Mouse (Mus musculus) embryonic facial prominence, embryonic 15.5 days (tissue): Measurements from ENCODE around the gene Fbxo31. TPM values are rescaled to one million over a fixed set of nuclear protein-coding genes. Genes with fewer than 3 reads are reported as not detected.

Experiments used
- ATAC-seq: fragments of 200-750 bp; cut with Nextera tagmentation; 2 replicates; pipeline ENCODE4 v1.8.0; 2017; ENCODE audit warnings: low read depth, moderate TSS enrichment; ENCODE audit not compliant: insufficient number of reproducible peaks, low FRiP score, low TSS enrichment
- H3K27ac ChIP-seq: fragments of 300-500 bp; sonication (generic); replicated peaks from 2 replicates; pipeline ENCODE4 v1.5.1; 2015; ENCODE audit warnings: mild to moderate bottlenecking, inconsistent platforms
- H3K27me3 ChIP-seq: fragments of 300-500 bp; sonication (generic); 2 replicates; pipeline ENCODE4 v1.6.1; 2015; ENCODE audit warnings: inconsistent platforms
- H3K36me3 ChIP-seq: fragments of 300-500 bp; sonication (generic); 2 replicates; pipeline ENCODE4 v1.6.1; 2015; ENCODE audit warnings: mild to moderate bottlenecking, inconsistent platforms
- H3K4me1 ChIP-seq: fragments of 300-500 bp; sonication (generic); 2 replicates; pipeline ENCODE4 v1.6.1; 2015; ENCODE audit warnings: inconsistent platforms
- H3K4me2 ChIP-seq: fragments of 300-500 bp; sonication (generic); replicated peaks from 2 replicates; pipeline ENCODE4 v1.6.1; 2015; ENCODE audit warnings: mild to moderate bottlenecking, inconsistent platforms
- H3K4me3 ChIP-seq: fragments of 300-500 bp; sonication (generic); replicated peaks from 2 replicates; pipeline ENCODE4 v1.5.1; 2015; ENCODE audit warnings: mild to moderate bottlenecking, inconsistent platforms
- H3K9ac ChIP-seq: fragments of 300-500 bp; sonication (generic); 2 replicates; pipeline ENCODE4 v1.6.1; 2015; ENCODE audit warnings: inconsistent platforms
- H3K9me3 ChIP-seq: fragments of 300-500 bp; sonication (generic); replicated peaks from 2 replicates; pipeline ENCODE4 v1.6.1; 2016; ENCODE audit warnings: inconsistent platforms
- WGBS: fragments of 180-500 bp; shearing (Covaris S2); methylation state at CpG from one replicate; pipeline ENCODE4 v1.1.7; 2015; 5-methylcytosine and 5-hydroxymethylcytosine counted together
- polyA plus RNA-seq: library from polyadenylated mRNA; unstranded; fragments of >200 nt; fragmentation: Nextera tagmentation; extraction: Ambion mirVana; gene quantifications from 2 replicates; pipeline ENCODE4 v1.2.1, GENCODE M21; 2015

The Fbxo31 gene
- polyA plus RNA-seq, result 16.4 and 18.0 TPM in 2 replicates

- peak; percentile 90 for ATAC-seq
- Histone ChIP-seq H3K36me3 (no peaks in the 10 kb centered on the region), H3K27me3 (no peaks in the 10 kb centered on the region), H3K9ac (peak within 1 kb of the TSS; percentile 79), H3K4me3 (peak within 1 kb of the TSS; percentile 95), H3K9me3 (no peaks in the 10 kb centered on the region), H3K27ac (peak within 1 kb of the TSS; percentile 66), H3K4me1 (peaks cover 17% of the 10 kb centered on the region), H3K4me2 (peak within 1 kb of the TSS; percentile 82)
- under 1% methylated on average over 63 of the region's 63 CpGs for WGBS
Observed at GRCm38 (mm10) chr8:121578676-121579451, at the start of gene Fbxo31. Gene Fbxo31, minus strand, starts transcription at chr8:121578806.

DNA sequence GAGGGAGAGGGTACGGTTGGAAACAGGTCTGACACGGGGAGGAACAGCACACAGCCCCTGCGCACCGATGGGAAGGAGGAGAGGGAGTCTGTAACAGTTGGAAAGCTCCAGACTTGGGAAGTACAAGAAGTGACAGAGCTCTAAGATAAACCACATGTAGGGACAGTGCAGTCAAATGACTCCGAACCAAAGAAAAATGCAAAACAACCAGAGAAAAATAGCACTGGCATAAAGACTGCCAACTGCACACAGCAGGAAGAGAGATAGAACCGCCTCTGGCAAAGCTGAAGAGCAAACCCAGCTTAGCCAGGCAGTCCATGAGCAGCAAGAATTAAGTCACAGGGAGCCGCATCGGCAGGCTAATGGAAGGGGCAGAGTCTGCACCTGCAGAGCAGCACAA is 44.4 kb upstream of the Fbxo31 start:
- H3K27me3 ChIP-seq, result no peaks in the 10 kb centered on the region
- peaks cover 28% of the 10 kb centered on the region for H3K4me1 ChIP-seq
- WGBS, result 65% methylated on average over 8 of the region's 8 CpGs
- H3K4me2 ChIP-seq, result no peak overlapping the region
- H3K9me3 ChIP-seq, result no peaks in the 10 kb centered on the region
- peaks cover 23% of the 10 kb centered on the region for H3K36me3 ChIP-seq
- ATAC-seq, result no peak
- H3K9ac ChIP-seq, result no peak overlapping the region
- H3K4me3 ChIP-seq, result no peak overlapping the region
- no peak overlapping the region for H3K27ac ChIP-seq

DNA sequence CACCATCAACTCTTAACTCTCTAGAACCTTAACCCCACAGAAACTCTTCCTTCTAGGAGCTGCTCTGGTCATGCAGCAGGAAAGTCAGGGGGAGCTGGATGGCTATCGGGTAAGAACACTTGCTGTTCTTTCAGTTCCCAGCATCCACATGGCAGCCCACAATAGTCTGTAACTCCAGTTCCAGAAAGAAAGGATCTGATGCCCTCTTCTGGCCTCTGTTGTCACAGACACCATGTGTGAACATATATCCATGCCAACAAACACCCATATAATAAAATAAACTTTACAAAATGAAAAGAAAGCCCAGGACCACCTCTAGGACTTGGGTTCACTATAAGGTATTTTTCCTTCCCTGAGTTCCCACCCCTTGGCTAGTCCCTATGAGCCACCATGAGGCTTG is 43.3 kb upstream of the Fbxo31 start:
- H3K4me3 ChIP-seq, result no peak overlapping the region
- H3K9ac ChIP-seq, result no peak overlapping the region
- H3K4me2 ChIP-seq, result no peak overlapping the region
- 81% methylated on average over 1 of the region's 1 CpGs for WGBS
- no peak overlapping the region for H3K27ac ChIP-seq
- H3K36me3 ChIP-seq, result peaks cover 19% of the 10 kb centered on the region
- no peaks in the 10 kb centered on the region for H3K27me3 ChIP-seq
- no peaks in the 10 kb centered on the region for H3K9me3 ChIP-seq
- H3K4me1 ChIP-seq, result peaks cover 28% of the 10 kb centered on the region
- no peak for ATAC-seq

DNA sequence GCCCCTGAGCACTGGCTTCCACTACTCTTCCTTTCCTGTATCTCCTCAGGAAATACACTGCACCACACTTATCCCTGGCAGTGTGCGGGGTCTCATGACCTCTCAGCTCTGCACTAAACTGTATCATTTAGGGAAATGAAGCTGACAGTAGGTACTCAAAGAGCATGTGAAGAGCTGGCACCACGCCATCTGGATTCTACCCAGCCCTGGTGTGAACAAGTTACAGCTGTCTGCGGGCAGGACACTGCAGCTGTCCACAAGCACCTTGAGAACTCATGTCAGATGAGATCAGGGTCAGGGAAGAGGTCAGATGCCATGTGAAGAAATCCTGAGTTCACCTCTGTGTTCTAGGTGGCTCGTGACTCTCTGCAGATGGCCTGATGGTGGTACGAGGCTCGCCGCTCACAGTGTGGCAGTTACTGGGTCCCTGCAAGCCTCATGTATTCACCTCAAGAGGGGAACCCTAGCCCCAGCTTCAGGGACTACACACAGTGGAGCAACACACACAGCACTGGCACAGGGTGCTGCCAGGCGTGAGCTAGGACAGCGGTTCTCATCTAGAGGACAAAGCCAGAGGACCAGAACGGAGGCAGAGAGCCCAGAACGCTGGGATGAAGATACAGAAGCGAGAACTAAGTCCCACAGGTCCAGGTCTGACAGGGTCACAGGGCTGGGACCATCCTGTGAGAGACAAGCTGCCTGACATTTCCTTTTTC is 42.4 kb upstream of the Fbxo31 start:
- no peaks in the 10 kb centered on the region for H3K9me3 ChIP-seq
- peaks cover 22% of the 10 kb centered on the region for H3K4me1 ChIP-seq
- WGBS, result 75% methylated on average over 12 of the region's 12 CpGs
- H3K4me2 ChIP-seq, result no peak overlapping the region
- no peak overlapping the region for H3K9ac ChIP-seq
- H3K4me3 ChIP-seq, result no peak overlapping the region
- H3K27ac ChIP-seq, result no peak overlapping the region
- H3K27me3 ChIP-seq, result no peaks in the 10 kb centered on the region
- H3K36me3 ChIP-seq, result peaks cover 11% of the 10 kb centered on the region
- ATAC-seq, result no peak

GRCm38 (mm10) chr8:121619401-121619995 is 40.9 kb upstream of the Fbxo31 start:
- no peak overlapping the region for H3K9ac ChIP-seq
- ATAC-seq, result 0 out of 2 replicates have a peak, but pooled peaks have one; percentile 58
- WGBS, result 66% methylated on average over 7 of the region's 7 CpGs
- no peaks in the 10 kb centered on the region for H3K27me3 ChIP-seq
- peaks cover 7% of the 10 kb centered on the region for H3K36me3 ChIP-seq
- 0 out of 2 replicates have a peak overlapping the region, but pooled peaks have one; percentile 51 for H3K27ac ChIP-seq
- peaks cover 21% of the 10 kb centered on the region for H3K4me1 ChIP-seq
- no peak overlapping the region for H3K4me2 ChIP-seq
- no peaks in the 10 kb centered on the region for H3K9me3 ChIP-seq
- no peak overlapping the region for H3K4me3 ChIP-seq

GRCm38 (mm10) chr8:121613419-121613818 is 34.8 kb upstream of the Fbxo31 start:
- Histone ChIP-seq H3K27ac (no peak overlapping the region), H3K4me1 (no peaks in the 10 kb centered on the region), H3K4me2 (no peak overlapping the region), H3K9ac (no peak overlapping the region), H3K9me3 (no peaks in the 10 kb centered on the region), H3K27me3 (no peaks in the 10 kb centered on the region), H3K36me3 (peaks cover 39% of the 10 kb centered on the region), H3K4me3 (no peak overlapping the region)
- no peak for ATAC-seq

GRCm38 (mm10) chr8:121609916-121610315 is 31.3 kb upstream of the Fbxo31 start:
- no peak for ATAC-seq
- H3K4me3 ChIP-seq, result no peak overlapping the region
- no peak overlapping the region for H3K9ac ChIP-seq
- no peaks in the 10 kb centered on the region for H3K9me3 ChIP-seq
- no peak overlapping the region for H3K27ac ChIP-seq
- H3K4me1 ChIP-seq, result no peaks in the 10 kb centered on the region
- H3K4me2 ChIP-seq, result no peak overlapping the region
- peaks cover 66% of the 10 kb centered on the region for H3K36me3 ChIP-seq
- 88% methylated on average over 11 of the region's 11 CpGs for WGBS
- H3K27me3 ChIP-seq, result no peaks in the 10 kb centered on the region

DNA sequence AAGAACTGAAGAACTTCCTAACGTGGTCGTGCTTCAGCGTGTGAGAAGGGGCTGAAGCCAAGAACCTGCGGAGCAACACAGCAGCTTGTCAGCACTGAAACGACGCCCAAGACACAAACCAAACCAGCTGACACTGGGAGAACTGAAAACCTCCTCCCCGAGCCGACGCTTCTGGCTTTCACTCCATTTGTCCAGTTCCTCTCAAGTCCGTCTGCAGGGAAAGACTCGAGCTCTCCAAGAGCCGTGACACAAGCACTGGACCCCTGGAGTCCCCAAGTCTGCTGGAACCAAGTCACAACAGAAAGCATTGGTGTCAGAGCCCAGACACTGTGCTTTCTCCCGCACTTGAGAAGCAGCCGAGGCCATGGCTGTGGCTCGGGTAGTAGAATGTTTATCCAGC is 30.6 kb upstream of the Fbxo31 start:
- H3K4me1 ChIP-seq, result no peaks in the 10 kb centered on the region
- H3K9ac ChIP-seq, result no peak overlapping the region
- H3K36me3 ChIP-seq, result peaks cover 73% of the 10 kb centered on the region
- no peak overlapping the region for H3K27ac ChIP-seq
- H3K4me3 ChIP-seq, result no peak overlapping the region
- no peaks in the 10 kb centered on the region for H3K9me3 ChIP-seq
- 89% methylated on average over 15 of the region's 15 CpGs for WGBS
- no peaks in the 10 kb centered on the region for H3K27me3 ChIP-seq
- ATAC-seq, result no peak
- H3K4me2 ChIP-seq, result no peak overlapping the region

DNA sequence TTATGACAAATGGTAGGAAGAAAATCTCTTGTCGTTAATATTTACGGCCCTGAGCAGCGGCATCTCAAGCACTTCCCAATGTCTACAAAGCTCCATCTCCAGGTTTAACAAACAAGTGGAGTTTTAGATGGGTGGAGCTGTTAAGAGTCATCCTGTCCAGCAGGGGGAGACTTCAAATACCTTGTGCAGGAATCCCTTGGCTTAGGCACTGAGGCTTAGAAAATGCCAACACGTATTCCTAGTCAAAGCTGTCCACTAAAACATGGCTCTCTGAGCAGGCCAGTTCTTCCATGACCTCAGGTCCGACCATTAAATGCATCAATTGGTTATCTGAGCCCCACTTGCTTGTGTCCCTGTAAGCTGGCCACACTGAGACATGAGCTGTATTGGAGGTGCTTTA is 29.1 kb upstream of the Fbxo31 start:
- Histone ChIP-seq H3K9ac (no peak overlapping the region), H3K4me3 (no peak overlapping the region), H3K27me3 (no peaks in the 10 kb centered on the region), H3K4me2 (no peak overlapping the region), H3K9me3 (no peaks in the 10 kb centered on the region), H3K36me3 (peaks cover 85% of the 10 kb centered on the region), H3K4me1 (no peaks in the 10 kb centered on the region), H3K27ac (no peak overlapping the region)
- ATAC-seq, result no peak
- WGBS, result 92% methylated on average over 5 of the region's 5 CpGs

DNA sequence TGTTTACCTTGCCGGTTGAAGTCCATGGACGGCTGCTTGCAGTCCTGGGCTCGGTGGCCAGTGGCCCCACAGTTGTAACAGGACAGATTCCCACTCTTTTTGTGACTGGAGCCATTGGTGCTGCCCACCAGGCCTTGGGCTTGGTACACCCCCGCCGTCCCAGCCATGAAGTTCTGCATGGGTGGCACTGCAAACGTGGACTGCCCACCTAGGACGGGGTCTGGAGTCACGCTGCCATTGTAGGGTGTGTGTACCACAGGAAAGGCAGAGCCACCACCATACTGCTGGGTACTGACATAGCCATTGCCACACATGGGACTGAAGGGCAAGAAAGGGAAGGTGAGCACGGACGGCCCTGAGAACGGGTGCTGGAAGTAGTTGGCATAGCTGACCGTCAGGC is 25.2 kb upstream of the Fbxo31 start:
- H3K4me1 ChIP-seq, result no peaks in the 10 kb centered on the region
- 88% methylated on average over 12 of the region's 12 CpGs for WGBS
- no peaks in the 10 kb centered on the region for H3K9me3 ChIP-seq
- no peak overlapping the region for H3K4me2 ChIP-seq
- H3K9ac ChIP-seq, result no peak overlapping the region
- no peak overlapping the region for H3K27ac ChIP-seq
- H3K36me3 ChIP-seq, result peaks cover 93% of the 10 kb centered on the region
- H3K27me3 ChIP-seq, result no peaks in the 10 kb centered on the region
- H3K4me3 ChIP-seq, result no peak overlapping the region
- ATAC-seq, result no peak

GRCm38 (mm10) chr8:121602860-121603259 is 24.3 kb upstream of the Fbxo31 start:
- no peak; the same call in 1 of the 2 replicates for ATAC-seq
- 22% methylated on average over 3 of the region's 3 CpGs for WGBS
- no peak overlapping the region for H3K4me3 ChIP-seq
- no peak overlapping the region for H3K27ac ChIP-seq
- H3K9ac ChIP-seq, result no peak overlapping the region
- H3K27me3 ChIP-seq, result no peaks in the 10 kb centered on the region
- no peak overlapping the region for H3K4me2 ChIP-seq
- peaks cover 88% of the 10 kb centered on the region for H3K36me3 ChIP-seq
- H3K4me1 ChIP-seq, result no peaks in the 10 kb centered on the region
- no peaks in the 10 kb centered on the region for H3K9me3 ChIP-seq
